Mouse (Mus musculus): ENCODE data around the gene Emp1. TPM values are rescaled to one million over a fixed set of nuclear protein-coding genes. Genes with fewer than 3 reads are reported as not detected.

Gene Emp1
- polyA plus RNA-seq (2012; fragmentation: generic; extraction: Trizol) = 112 TPM

DNA sequence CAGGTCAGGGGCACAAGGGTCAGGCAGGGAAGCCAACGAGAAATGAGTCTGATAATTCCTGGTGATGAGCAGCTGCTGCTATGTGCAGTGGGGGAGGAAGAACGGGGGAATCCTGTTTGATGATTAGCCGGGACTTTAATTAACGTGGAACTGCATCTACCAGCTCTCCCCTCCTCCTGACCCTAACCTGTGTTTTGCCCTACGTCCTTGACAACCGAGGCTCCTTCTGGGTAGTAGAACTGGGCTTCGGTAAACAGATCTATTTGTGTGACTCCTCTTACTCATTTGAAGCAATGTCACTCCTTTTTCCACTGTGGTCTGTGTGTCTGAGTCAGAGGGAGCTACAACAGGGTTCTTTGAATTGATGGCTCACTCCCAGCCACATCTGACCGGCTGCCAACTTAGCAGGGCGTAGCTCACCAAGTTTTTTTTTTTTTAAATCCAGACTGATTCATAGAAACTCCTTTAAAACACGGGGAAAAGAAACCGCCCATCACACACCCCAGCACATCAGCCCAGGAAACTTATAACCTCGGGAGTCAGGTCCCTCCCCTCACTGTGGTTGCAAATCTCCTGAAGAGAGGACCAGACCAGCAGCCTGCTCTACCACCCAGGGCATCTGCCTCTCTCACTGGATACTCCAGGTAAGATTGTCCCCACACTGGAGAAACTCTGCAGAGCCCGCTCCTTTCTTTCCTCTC lies at the start of gene Emp1:
Emp1 (plus strand) TSS at position 87 of the 701 bp plus-strand sequence.
- Histone ChIP-seq H3ac (ENCODE audit: control insufficient read depth, insufficient read length) (no peak within 1 kb of the TSS), H3K4me2 (ENCODE audit: low read depth) (peak within 1 kb of the TSS; percentile 93), H3K27me3 (ENCODE audit: control insufficient read depth, insufficient read depth, insufficient read length) (no peaks in the 10 kb centered on the region), H3K79me2 (ENCODE audit: control insufficient read depth, insufficient read depth) (peaks cover 47% of the 10 kb centered on the region), H3K4me3 (peak within 1 kb of the TSS; percentile 71), H3K36me3 (ENCODE audit: control insufficient read depth, insufficient read depth) (no peaks in the 10 kb centered on the region)
- TF ChIP-seq REST (IDR thresholded peaks at IDR 0.05; ENCODE audit: insufficient read depth, insufficient read length) (no peak), SRF (IDR thresholded peaks at IDR 0.05; ENCODE audit: control insufficient read depth, insufficient read length, low read depth) (no peak), E2F4 (IDR thresholded peaks at IDR 0.05; ENCODE audit: insufficient read depth) (no peak), POLR2A (IDR thresholded peaks at IDR 0.05; ENCODE audit: insufficient read length, low read depth) (peak; percentile 89), CEBPB (IDR thresholded peaks at IDR 0.05; ENCODE audit: insufficient read depth, poor library complexity, severe bottlenecking) (no peak), USF1 (IDR thresholded peaks at IDR 0.05; ENCODE audit: low read depth) (no peak), MYOD1 (IDR thresholded peaks at IDR 0.05; ENCODE audit: control insufficient read depth in 1 of 3, insufficient read length in 2 of 3, low read depth in 2 of 3) (peak in 2 of 3 experiments; percentile 39 to 43), TCF12 (IDR thresholded peaks at IDR 0.05; ENCODE audit: insufficient read depth, poor library complexity, severe bottlenecking) (no peak), TCF3 (IDR thresholded peaks at IDR 0.05; ENCODE audit: insufficient read length, low read depth) (no peak), MAX (IDR thresholded peaks at IDR 0.05; ENCODE audit: low read depth) (no peak), MYOG (IDR thresholded peaks at IDR 0.05; ENCODE audit: control insufficient read depth in 1 of 3, insufficient read depth in 1 of 3, insufficient read length in 2 of 3, low read depth in 2 of 3) (peak in 1 of 3 experiments; percentile 40), POLR2AphosphoS2 (IDR thresholded peaks at IDR 0.05; ENCODE audit: insufficient read length, low read depth) (peak; percentile 86)

- no peaks in the 10 kb centered on the region for H3K36me3 ChIP-seq (ENCODE audit: control insufficient read depth, insufficient read depth)
- no peak overlapping the region for H3ac ChIP-seq (ENCODE audit: control insufficient read depth, insufficient read length)
- TF ChIP-seq POLR2A (IDR thresholded peaks at IDR 0.05; ENCODE audit: insufficient read length, low read depth) = no peak
- no peak for TF ChIP-seq USF1 (IDR thresholded peaks at IDR 0.05; ENCODE audit: low read depth)
- no peak for TF ChIP-seq POLR2AphosphoS2 (IDR thresholded peaks at IDR 0.05; ENCODE audit: insufficient read length, low read depth)
- TF ChIP-seq CEBPB (IDR thresholded peaks at IDR 0.05; ENCODE audit: insufficient read depth, poor library complexity, severe bottlenecking) = no peak
- no peak for TF ChIP-seq TCF12 (IDR thresholded peaks at IDR 0.05; ENCODE audit: insufficient read depth, poor library complexity, severe bottlenecking)
- TF ChIP-seq SRF (IDR thresholded peaks at IDR 0.05; ENCODE audit: control insufficient read depth, insufficient read length, low read depth) = no peak
- no peaks in the 10 kb centered on the region for H3K27me3 ChIP-seq (ENCODE audit: control insufficient read depth, insufficient read depth, insufficient read length)
- no peaks in the 10 kb centered on the region for H3K79me2 ChIP-seq (ENCODE audit: control insufficient read depth, insufficient read depth)
- no peak overlapping the region for H3K4me2 ChIP-seq (ENCODE audit: low read depth)
- H3K4me3 ChIP-seq = no peak overlapping the region
Observed at GRCm38 (mm10) chr6:135313981-135314380, 48.4 kb upstream of the Emp1 start.

GRCm38 (mm10) chr6:135316141-135316540 lies 46.2 kb upstream of the Emp1 start:
- no peaks in the 10 kb centered on the region for H3K27me3 ChIP-seq (ENCODE audit: control insufficient read depth, insufficient read depth, insufficient read length)
- no peak for TF ChIP-seq TCF12 (IDR thresholded peaks at IDR 0.05; ENCODE audit: insufficient read depth, poor library complexity, severe bottlenecking)
- no peak for TF ChIP-seq TCF3 (IDR thresholded peaks at IDR 0.05; ENCODE audit: insufficient read length, low read depth)
- TF ChIP-seq SRF (IDR thresholded peaks at IDR 0.05; ENCODE audit: control insufficient read depth, insufficient read length, low read depth) = no peak
- no peak for TF ChIP-seq MYOD1 (IDR thresholded peaks at IDR 0.05; ENCODE audit: control insufficient read depth in 1 of 3, insufficient read length in 2 of 3, low read depth in 2 of 3)
- TF ChIP-seq MAX (IDR thresholded peaks at IDR 0.05; ENCODE audit: low read depth) = no peak
- TF ChIP-seq POLR2A (IDR thresholded peaks at IDR 0.05; ENCODE audit: insufficient read length, low read depth) = no peak
- no peak for TF ChIP-seq REST (IDR thresholded peaks at IDR 0.05; ENCODE audit: insufficient read depth, insufficient read length)
- TF ChIP-seq CEBPB (IDR thresholded peaks at IDR 0.05; ENCODE audit: insufficient read depth, poor library complexity, severe bottlenecking) = no peak
- TF ChIP-seq POLR2AphosphoS2 (IDR thresholded peaks at IDR 0.05; ENCODE audit: insufficient read length, low read depth) = no peak
- TF ChIP-seq E2F4 (IDR thresholded peaks at IDR 0.05; ENCODE audit: insufficient read depth) = no peak
- TF ChIP-seq USF1 (IDR thresholded peaks at IDR 0.05; ENCODE audit: low read depth) = no peak
- no peak for TF ChIP-seq MYOG (IDR thresholded peaks at IDR 0.05; ENCODE audit: control insufficient read depth in 1 of 3, insufficient read depth in 1 of 3, insufficient read length in 2 of 3, low read depth in 2 of 3)

GRCm38 (mm10) chr6:135319431-135319933 lies 42.9 kb upstream of the Emp1 start:
- H3K79me2 ChIP-seq (ENCODE audit: control insufficient read depth, insufficient read depth) = no peaks in the 10 kb centered on the region
- H3K4me3 ChIP-seq = no peak overlapping the region
- H3K27me3 ChIP-seq (ENCODE audit: control insufficient read depth, insufficient read depth, insufficient read length) = no peaks in the 10 kb centered on the region
- TF ChIP-seq POLR2A (IDR thresholded peaks at IDR 0.05; ENCODE audit: insufficient read length, low read depth) = no peak
- no peak overlapping the region for H3ac ChIP-seq (ENCODE audit: control insufficient read depth, insufficient read length)
- no peak overlapping the region for H3K4me2 ChIP-seq (ENCODE audit: low read depth)
- H3K36me3 ChIP-seq (ENCODE audit: control insufficient read depth, insufficient read depth) = no peaks in the 10 kb centered on the region

More at GRCm38 (mm10) chr6:135316141-135316540, 46.2 kb upstream of the Emp1 start:
- Histone ChIP-seq H3ac (ENCODE audit: control insufficient read depth, insufficient read length) (no peak overlapping the region), H3K4me2 (ENCODE audit: low read depth) (peak overlapping the region; percentile 38), H3K36me3 (ENCODE audit: control insufficient read depth, insufficient read depth) (no peaks in the 10 kb centered on the region), H3K4me3 (no peak overlapping the region), H3K79me2 (ENCODE audit: control insufficient read depth, insufficient read depth) (no peaks in the 10 kb centered on the region)

GRCm38 (mm10) chr6:135322749-135323148 lies 39.6 kb upstream of the Emp1 start:
- no peaks in the 10 kb centered on the region for H3K27me3 ChIP-seq (ENCODE audit: control insufficient read depth, insufficient read depth, insufficient read length)
- H3K4me2 ChIP-seq (ENCODE audit: low read depth) = peak overlapping the region; percentile 95
- no peak overlapping the region for H3K4me3 ChIP-seq
- H3ac ChIP-seq (ENCODE audit: control insufficient read depth, insufficient read length) = no peak overlapping the region
- no peaks in the 10 kb centered on the region for H3K36me3 ChIP-seq (ENCODE audit: control insufficient read depth, insufficient read depth)
- no peaks in the 10 kb centered on the region for H3K79me2 ChIP-seq (ENCODE audit: control insufficient read depth, insufficient read depth)
- TF ChIP-seq POLR2A (IDR thresholded peaks at IDR 0.05; ENCODE audit: insufficient read length, low read depth) = no peak
- no peak for TF ChIP-seq POLR2AphosphoS2 (IDR thresholded peaks at IDR 0.05; ENCODE audit: insufficient read length, low read depth)
- TF ChIP-seq MYOG (IDR thresholded peaks at IDR 0.05; ENCODE audit: control insufficient read depth in 1 of 3, insufficient read depth in 1 of 3, insufficient read length in 2 of 3, low read depth in 2 of 3) = peak in 1 of 3 experiments; percentile 43
